Mouse (Mus musculus) MEL (cell line): ENCODE measurements at regions not wholly inside any gene's neighbourhood (a gene's known extent, or its start where the extent isn't known, plus 50 kb on each side); places are given as distances from the start of the nearest gene placed in this dataset.

Experiments used
- CTCF ChIP-seq, 3 experiments: IDR thresholded peaks in 2 of 3; conservative IDR thresholded peaks in 1 of 3; 2 replicates each; pipeline ENCODE4 v1.5.1; 2011 to 2012; ENCODE audit warnings: low read length in 3 of 3, low read depth in 2 of 3, mild to moderate bottlenecking in 2 of 3, improper control_type of control experiment in 1 of 3, inconsistent platforms in 1 of 3, mixed read lengths in 1 of 3, moderate library complexity in 1 of 3; ENCODE audit not compliant: control insufficient read depth in 1 of 3, insufficient read depth in 1 of 3, poor library complexity in 1 of 3, severe bottlenecking in 1 of 3
- JUND ChIP-seq: IDR thresholded peaks from 2 replicates; pipeline ENCODE4 v1.6.1; 2011; ENCODE audit warnings: low read depth, mild to moderate bottlenecking, improper control_type of control experiment, low read length
- POLR2AphosphoS2 ChIP-seq: IDR thresholded peaks from 2 replicates; pipeline ENCODE4 v1.6.1; 2011; ENCODE audit warnings: low read length, improper control_type of control experiment
- TAL1 ChIP-seq: IDR thresholded peaks from 2 replicates; pipeline ENCODE4 v1.6.1; 2012; ENCODE audit warnings: mild to moderate bottlenecking, inconsistent platforms, low read length, moderate library complexity, mixed read lengths
- USF1 ChIP-seq: IDR thresholded peaks from 2 replicates; pipeline ENCODE4 v1.6.1; 2014; ENCODE audit warnings: low read depth, mild to moderate bottlenecking, inconsistent platforms, low read length, improper control_type of control experiment, moderate library complexity
- ZKSCAN1 ChIP-seq: IDR thresholded peaks from 2 replicates; pipeline ENCODE4 v1.6.1; 2012; ENCODE audit warnings: low read depth, mild to moderate bottlenecking, inconsistent platforms, low read length, improper control_type of control experiment, moderate library complexity

- no peak for TF ChIP-seq USF1
- no peak for TF ChIP-seq ZKSCAN1
- TF ChIP-seq TAL1, result no peak
- no peak for TF ChIP-seq POLR2AphosphoS2
- TF ChIP-seq CTCF (IDR thresholded peaks at IDR 0.05 in 2 of 3, conservative IDR thresholded peaks at IDR 0.05 in 1 of 3; ENCODE audit: control insufficient read depth in 1 of 3, insufficient read depth in 1 of 3, low read depth in 2 of 3, low read length in 3 of 3, poor library complexity in 1 of 3, severe bottlenecking in 1 of 3), result no peak
- TF ChIP-seq JUND, result no peak
These were observed 85.2 kb upstream of the Eomes start for GRCm38 (mm10) chr9:118392796-118393195.
